Mouse (Mus musculus): Measurements from ENCODE around the gene Zfp648. TPM values are rescaled to one million over a fixed set of nuclear protein-coding genes. Genes with fewer than 3 reads are reported as not detected.

The Zfp648 gene
- polyA plus RNA-seq, 1 experiment from 2014 or later = 0.06 TPM

DNA sequence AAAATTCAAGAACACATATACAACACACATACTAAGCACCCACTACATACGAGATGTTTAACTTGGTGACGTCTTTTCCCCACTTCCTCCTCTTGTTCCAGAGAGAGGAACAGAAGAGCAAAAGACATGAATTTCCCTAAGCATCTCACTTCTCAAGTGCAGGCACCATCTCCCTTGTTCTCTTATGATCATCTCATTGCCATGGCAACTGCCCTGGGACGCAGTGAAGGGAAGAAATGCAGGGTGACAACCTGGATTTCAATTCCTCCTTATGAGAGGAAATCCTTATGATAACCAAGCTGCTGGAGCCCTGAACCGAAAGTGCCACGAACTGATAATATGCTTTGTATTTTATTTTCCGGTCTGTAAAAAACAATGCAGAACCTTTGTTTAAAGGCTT is 33.3 kb upstream of the Zfp648 start:
- no peak for DNase-seq (ENCODE audit: low spot score)
- no peaks in the 10 kb centered on the region for H3K4me1 ChIP-seq (replicated peaks; ENCODE audit: control insufficient read depth, insufficient read depth)
- TF ChIP-seq EP300 (optimal IDR thresholded peaks at IDR 0.05) = no peak
- no peak for TF ChIP-seq CTCF (IDR thresholded peaks at IDR 0.05; ENCODE audit: low read depth)
- no peak overlapping the region for H3K4me3 ChIP-seq (ENCODE audit: low read depth, low read length)
- no peak overlapping the region for H3K9ac ChIP-seq (ENCODE audit: low read length)
- no peak overlapping the region for H3K4me2 ChIP-seq (replicated peaks; ENCODE audit: low read depth)
- H3K27ac ChIP-seq (replicated peaks) = no peak overlapping the region
- no peaks in the 10 kb centered on the region for H3K9me3 ChIP-seq (ENCODE audit: control insufficient read depth, low read length)
- WGBS = 88% methylated on average over 6 of the region's 6 CpGs
- H3K27me3 ChIP-seq (ENCODE audit: control insufficient read depth, insufficient read depth, low read length) = no peaks in the 10 kb centered on the region
- ATAC-seq (ENCODE audit: low FRiP score, low TSS enrichment) = no peak
- no peaks in the 10 kb centered on the region for H3K36me3 ChIP-seq (ENCODE audit: control insufficient read depth, insufficient read depth, low read length)

GRCm38 (mm10) chr1:154175334-154175733 is 25.7 kb upstream of the Zfp648 start:
- 70% methylated on average over 6 of the region's 6 CpGs for WGBS
- Histone ChIP-seq H3K27ac (replicated peaks) (no peak overlapping the region), H3K4me2 (replicated peaks; ENCODE audit: low read depth) (no peak overlapping the region), H3K9me3 (ENCODE audit: control insufficient read depth, low read length) (no peaks in the 10 kb centered on the region), H3K9ac (ENCODE audit: low read length) (no peak overlapping the region), H3K4me1 (replicated peaks; ENCODE audit: control insufficient read depth, insufficient read depth) (no peaks in the 10 kb centered on the region), H3K27me3 (ENCODE audit: control insufficient read depth, insufficient read depth, low read length) (no peaks in the 10 kb centered on the region), H3K36me3 (ENCODE audit: control insufficient read depth, insufficient read depth, low read length) (no peaks in the 10 kb centered on the region), H3K4me3 (ENCODE audit: low read depth, low read length) (no peak overlapping the region)
- ATAC-seq (ENCODE audit: low FRiP score, low TSS enrichment) = no peak
- TF ChIP-seq EP300 (optimal IDR thresholded peaks at IDR 0.05) (no peak), CTCF (IDR thresholded peaks at IDR 0.05; ENCODE audit: low read depth) (no peak)
- no peak for DNase-seq (ENCODE audit: low spot score)

GRCm38 (mm10) chr1:154177781-154178180 is 23.2 kb upstream of the Zfp648 start:
- no peaks in the 10 kb centered on the region for H3K9me3 ChIP-seq (ENCODE audit: control insufficient read depth, low read length)
- 86% methylated on average over 4 of the region's 4 CpGs for whole genome bisulfite sequencing
- no peaks in the 10 kb centered on the region for H3K27me3 ChIP-seq (ENCODE audit: control insufficient read depth, insufficient read depth, low read length)
- no peaks in the 10 kb centered on the region for H3K36me3 ChIP-seq (ENCODE audit: control insufficient read depth, insufficient read depth, low read length)
- no peak overlapping the region for H3K4me2 ChIP-seq (replicated peaks; ENCODE audit: low read depth)
- H3K4me3 ChIP-seq (ENCODE audit: low read depth, low read length) = no peak overlapping the region
- H3K4me1 ChIP-seq (replicated peaks; ENCODE audit: control insufficient read depth, insufficient read depth) = no peaks in the 10 kb centered on the region
- H3K27ac ChIP-seq (replicated peaks) = no peak overlapping the region
- DNase-seq (ENCODE audit: low spot score) (no peak), ATAC-seq (ENCODE audit: low FRiP score, low TSS enrichment) (no peak)
- TF ChIP-seq EP300 (optimal IDR thresholded peaks at IDR 0.05) (no peak), CTCF (IDR thresholded peaks at IDR 0.05; ENCODE audit: low read depth) (no peak)
- H3K9ac ChIP-seq (ENCODE audit: low read length) = no peak overlapping the region

GRCm38 (mm10) chr1:154178541-154179155 is 22.3 kb upstream of the Zfp648 start:
- Histone ChIP-seq H3K27ac (replicated peaks) (no peak overlapping the region), H3K36me3 (ENCODE audit: control insufficient read depth, insufficient read depth, low read length) (no peaks in the 10 kb centered on the region), H3K9ac (ENCODE audit: low read length) (no peak overlapping the region), H3K4me2 (replicated peaks; ENCODE audit: low read depth) (no peak overlapping the region), H3K9me3 (ENCODE audit: control insufficient read depth, low read length) (no peaks in the 10 kb centered on the region), H3K4me1 (replicated peaks; ENCODE audit: control insufficient read depth, insufficient read depth) (no peaks in the 10 kb centered on the region), H3K4me3 (ENCODE audit: low read depth, low read length) (no peak overlapping the region), H3K27me3 (ENCODE audit: control insufficient read depth, insufficient read depth, low read length) (no peaks in the 10 kb centered on the region)
- no peak for TF ChIP-seq EP300 (optimal IDR thresholded peaks at IDR 0.05)
- TF ChIP-seq CTCF (IDR thresholded peaks at IDR 0.05; ENCODE audit: low read depth) = no peak
- 81% methylated on average over 8 of the region's 8 CpGs for WGBS
- DNase-seq (ENCODE audit: low spot score) = no peak
- no peak for ATAC-seq (ENCODE audit: low FRiP score, low TSS enrichment)

DNA sequence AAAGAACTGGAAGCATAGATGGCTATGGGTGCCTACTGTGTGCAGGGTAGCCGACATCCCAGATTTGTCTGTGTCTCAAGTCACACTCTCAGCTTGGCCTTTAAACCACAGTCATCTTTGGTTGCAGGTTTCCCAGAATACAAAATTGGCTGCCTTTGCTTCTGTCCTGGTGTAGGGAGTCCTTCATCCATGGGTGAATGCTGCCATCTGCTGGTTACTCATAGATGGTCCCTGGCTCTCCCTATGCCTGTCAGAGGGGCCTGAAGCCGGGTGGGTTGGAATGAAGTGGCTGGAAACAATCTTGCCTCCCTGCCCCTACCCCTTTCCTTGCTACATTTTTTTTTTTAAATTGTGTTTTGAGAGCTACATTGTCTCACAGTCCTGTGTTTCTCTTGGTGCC is 20.0 kb upstream of the Zfp648 start:
- Histone ChIP-seq H3K4me3 (ENCODE audit: low read depth, low read length) (no peak overlapping the region), H3K9me3 (ENCODE audit: control insufficient read depth, low read length) (no peaks in the 10 kb centered on the region), H3K4me1 (replicated peaks; ENCODE audit: control insufficient read depth, insufficient read depth) (no peaks in the 10 kb centered on the region), H3K36me3 (ENCODE audit: control insufficient read depth, insufficient read depth, low read length) (no peaks in the 10 kb centered on the region), H3K27ac (replicated peaks) (no peak overlapping the region), H3K27me3 (ENCODE audit: control insufficient read depth, insufficient read depth, low read length) (no peaks in the 10 kb centered on the region), H3K9ac (ENCODE audit: low read length) (no peak overlapping the region), H3K4me2 (replicated peaks; ENCODE audit: low read depth) (no peak overlapping the region)
- DNase-seq (ENCODE audit: low spot score) (peak; percentile 81), ATAC-seq (ENCODE audit: low FRiP score, low TSS enrichment) (peak; percentile 84)
- 16% methylated on average over 2 of the region's 2 CpGs for WGBS
- TF ChIP-seq CTCF (IDR thresholded peaks at IDR 0.05; ENCODE audit: low read depth) = peak; percentile 93
- TF ChIP-seq EP300 (optimal IDR thresholded peaks at IDR 0.05) = peak; percentile 57

DNA sequence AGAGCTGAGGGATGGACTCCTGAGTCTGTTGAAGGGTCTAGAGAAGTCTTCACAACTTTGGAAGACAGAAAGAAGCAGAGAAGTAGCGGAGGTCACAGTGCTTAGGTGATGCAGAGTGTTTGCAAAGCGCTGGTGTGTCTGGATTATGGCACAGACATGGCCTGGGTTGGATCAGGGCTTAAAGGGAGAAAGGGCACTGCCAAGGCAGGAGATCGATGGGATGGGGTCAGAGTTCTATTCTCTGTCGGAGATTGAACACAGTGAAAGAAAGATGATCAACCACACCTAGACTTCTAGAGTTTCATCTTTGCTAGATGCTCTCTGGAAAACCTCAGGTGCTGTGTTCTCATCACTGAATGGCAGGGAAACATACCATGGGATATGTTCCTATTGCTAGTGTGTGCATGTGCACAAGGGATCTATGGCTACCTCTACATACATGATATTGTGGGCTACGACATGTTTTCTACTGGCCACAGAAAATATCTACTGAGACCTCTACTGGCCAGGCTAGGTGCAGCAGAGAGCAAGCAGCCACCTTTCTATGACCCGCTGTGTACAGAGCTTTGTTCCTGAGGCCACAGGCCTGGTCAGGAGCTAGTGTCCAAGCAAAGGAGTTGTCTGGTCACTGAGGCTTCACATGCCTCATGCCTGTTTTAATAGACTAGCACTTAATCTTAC is 18.5 kb upstream of the Zfp648 start:
- Histone ChIP-seq H3K4me1 (replicated peaks; ENCODE audit: control insufficient read depth, insufficient read depth) (no peaks in the 10 kb centered on the region), H3K27me3 (ENCODE audit: control insufficient read depth, insufficient read depth, low read length) (no peaks in the 10 kb centered on the region), H3K9me3 (ENCODE audit: control insufficient read depth, low read length) (no peaks in the 10 kb centered on the region), H3K9ac (ENCODE audit: low read length) (no peak overlapping the region), H3K4me3 (ENCODE audit: low read depth, low read length) (no peak overlapping the region), H3K27ac (replicated peaks) (no peak overlapping the region), H3K36me3 (ENCODE audit: control insufficient read depth, insufficient read depth, low read length) (no peaks in the 10 kb centered on the region), H3K4me2 (replicated peaks; ENCODE audit: low read depth) (no peak overlapping the region)
- DNase-seq (ENCODE audit: low spot score) = peak; percentile 49
- peak; percentile 59 for ATAC-seq (ENCODE audit: low FRiP score, low TSS enrichment)
- TF ChIP-seq CTCF (IDR thresholded peaks at IDR 0.05; ENCODE audit: low read depth) (peak; percentile 62), EP300 (optimal IDR thresholded peaks at IDR 0.05) (no peak)
- WGBS = 66% methylated on average over 6 of the region's 6 CpGs

All from stomach, postnatal 0 days (tissue).